Mouse (Mus musculus): ENCODE measurements at regions not wholly inside any gene's neighbourhood (a gene's known extent, or its start where the extent isn't known, plus 50 kb on each side); places are given as distances from the start of the nearest gene placed in this dataset.

- DNase-seq (ENCODE audit: low read depth, low spot score) (peak; percentile 67), ATAC-seq (peak; percentile 67)
- in situ Hi-C loops (cut with MboI; ENCODE audit: low pct_unique_long_range_greater_than_20kb): no loop called here
- CTCF ChIA-PET: interaction anchor here (1.7 kb wide), 1 partner anchor 26 kb away, joined by 3 read pairs; no protein-coding TSS in a partner anchor
- POLR2A ChIA-PET: no interaction called here
- no peak for TF ChIP-seq CTCF (IDR thresholded peaks at IDR 0.05)
- H3K27me3 ChIP-seq: no peaks in the 10 kb centered on the region
Measured at GRCm38 (mm10) chr6:117305736-117306250, 137.5 kb downstream of the Cxcl12 start.

GRCm38 (mm10) chr6:117308636-117309035 is 140.3 kb downstream of the Cxcl12 start:
- in situ Hi-C loops (cut with MboI; ENCODE audit: low pct_unique_long_range_greater_than_20kb): no loop called here
- POLR2A ChIA-PET: no interaction called here
- CTCF ChIA-PET: interaction anchor here (1.1 to 1.2 kb wide), 2 partner anchors 9 to 59 kb away, joined by 3 read pairs; no protein-coding TSS in a partner anchor
- no peak for TF ChIP-seq CTCF (IDR thresholded peaks at IDR 0.05)
- H3K27me3 ChIP-seq: no peaks in the 10 kb centered on the region
- no peak for ATAC-seq
- DNase-seq (ENCODE audit: low read depth, low spot score): no peak

GRCm38 (mm10) chr6:117312891-117313781 is 144.8 kb downstream of the Cxcl12 start:
- in situ Hi-C loops (cut with MboI; ENCODE audit: low pct_unique_long_range_greater_than_20kb): no loop called here
- TF ChIP-seq CTCF (IDR thresholded peaks at IDR 0.05): no peak
- CTCF ChIA-PET: interaction anchor here (1.1 kb wide), 1 partner anchor 63 kb away, joined by 3 read pairs; no protein-coding TSS in a partner anchor
- no peaks in the 10 kb centered on the region for H3K27me3 ChIP-seq
- DNase-seq (ENCODE audit: low read depth, low spot score) (no peak), ATAC-seq (no peak)
- POLR2A ChIA-PET: no interaction called here

- in situ Hi-C loops (cut with MboI; ENCODE audit: low pct_unique_long_range_greater_than_20kb): no loop called here
- no peak for DNase-seq (ENCODE audit: low read depth, low spot score)
- ChIA-PET CTCF (interaction anchor here (1.1 to 2.5 kb wide), 3 partner anchors 11 to 64 kb away, joined by 3 to 8 read pairs (median 5); no protein-coding TSS in a partner anchor), POLR2A (interaction anchor here (1.0 kb wide), 1 partner anchor 9 kb away, joined by 3 read pairs; no protein-coding TSS in a partner anchor)
- no peak for TF ChIP-seq CTCF (IDR thresholded peaks at IDR 0.05)
- ATAC-seq: no peak
- no peaks in the 10 kb centered on the region for H3K27me3 ChIP-seq
Measured at GRCm38 (mm10) chr6:117313944-117314566, 145.7 kb downstream of the Cxcl12 start.

GRCm38 (mm10) chr6:117323301-117323700 is 155.0 kb downstream of the Cxcl12 start:
- TF ChIP-seq CTCF (IDR thresholded peaks at IDR 0.05): no peak
- in situ Hi-C loops (cut with MboI; ENCODE audit: low pct_unique_long_range_greater_than_20kb): no loop called here
- POLR2A ChIA-PET: no interaction called here
- CTCF ChIA-PET: no interaction called here
- DNase-seq (ENCODE audit: low read depth, low spot score) (no peak), ATAC-seq (no peak)
- no peaks in the 10 kb centered on the region for H3K27me3 ChIP-seq

- TF ChIP-seq CTCF (IDR thresholded peaks at IDR 0.05): no peak
- no peaks in the 10 kb centered on the region for H3K27me3 ChIP-seq
- POLR2A ChIA-PET: no interaction called here
- ATAC-seq (no peak), DNase-seq (ENCODE audit: low read depth, low spot score) (no peak)
- CTCF ChIA-PET: interaction anchor here (1.9 kb wide), 1 partner anchor 8 kb away, joined by 8 read pairs; no protein-coding TSS in a partner anchor
- in situ Hi-C loops (cut with MboI; ENCODE audit: low pct_unique_long_range_greater_than_20kb): no loop called here
Measured at GRCm38 (mm10) chr6:117323850-117324249, 155.5 kb downstream of the Cxcl12 start.

- POLR2A ChIA-PET: interaction anchor here (0.6 kb wide), 1 partner anchor 15 kb away, joined by 3 read pairs; no protein-coding TSS in a partner anchor
- DNase-seq (ENCODE audit: low read depth, low spot score): no peak
- in situ Hi-C loops (cut with MboI; ENCODE audit: low pct_unique_long_range_greater_than_20kb): no loop called here
- H3K27me3 ChIP-seq: no peaks in the 10 kb centered on the region
- ATAC-seq: no peak
- no peak for TF ChIP-seq CTCF (IDR thresholded peaks at IDR 0.05)
- CTCF ChIA-PET: no interaction called here
Measured at GRCm38 (mm10) chr6:117326835-117327775, 158.8 kb downstream of the Cxcl12 start.

- POLR2A ChIA-PET: no interaction called here
- no peak for ATAC-seq
- TF ChIP-seq CTCF (IDR thresholded peaks at IDR 0.05): no peak
- CTCF ChIA-PET: no interaction called here
- no peak for DNase-seq (ENCODE audit: low read depth, low spot score)
- in situ Hi-C loops (cut with MboI; ENCODE audit: low pct_unique_long_range_greater_than_20kb): no loop called here
- H3K27me3 ChIP-seq: no peaks in the 10 kb centered on the region
Measured at GRCm38 (mm10) chr6:117329164-117329939, 161.0 kb downstream of the Cxcl12 start.

GRCm38 (mm10) chr6:117330198-117330597 is 161.9 kb downstream of the Cxcl12 start:
- ATAC-seq: no peak
- no peak for DNase-seq (ENCODE audit: low read depth, low spot score)
- ChIA-PET POLR2A (no interaction called here), CTCF (no interaction called here)
- H3K27me3 ChIP-seq: no peaks in the 10 kb centered on the region
- no peak for TF ChIP-seq CTCF (IDR thresholded peaks at IDR 0.05)
- in situ Hi-C loops (cut with MboI; ENCODE audit: low pct_unique_long_range_greater_than_20kb): no loop called here
